Mouse (Mus musculus) layer of hippocampus, adult 9-10 months (tissue): ENCODE data around the gene Heatr3.
"Not testable (repeated sequence)": the region's sequence is repeated elsewhere in the genome, so short reads cannot be mapped to it uniquely, and the experiment has no call there.

Experiments
- DNase-seq: peaks from one replicate; pipeline ENCODE4 v3.0.0; 2022; ENCODE audit warnings: low spot score

Heatr3 gene

GRCm38 (mm10) chr8:88197328-88197727 lies 59.7 kb downstream of the Heatr3 start:
- no peak for DNase-seq

- no peak for DNase-seq
Observed at GRCm38 (mm10) chr8:88198551-88198944, 60.9 kb downstream of the Heatr3 start.

- DNase-seq = peak; percentile 75
Observed at GRCm38 (mm10) chr8:88198945-88199571, 61.4 kb downstream of the Heatr3 start, which contains the start of gene Tent4b. TSS of gene Tent4b (plus strand) at chr8:88199213.

GRCm38 (mm10) chr8:88199700-88200601 lies 62.3 kb downstream of the Heatr3 start:
- no peak for DNase-seq

- DNase-seq = no peak
Observed at GRCm38 (mm10) chr8:88200724-88201495, 63.3 kb downstream of the Heatr3 start.

GRCm38 (mm10) chr8:88201641-88202040 lies 64.0 kb downstream of the Heatr3 start:
- DNase-seq = no peak

GRCm38 (mm10) chr8:88206016-88206415 lies 68.4 kb downstream of the Heatr3 start:
- no peak for DNase-seq

- no peak for DNase-seq
Observed at GRCm38 (mm10) chr8:88207121-88207821, 69.6 kb downstream of the Heatr3 start.

- not testable (repeated sequence) for DNase-seq
Observed at GRCm38 (mm10) chr8:88209930-88210827, 72.5 kb downstream of the Heatr3 start.

GRCm38 (mm10) chr8:88221353-88221752 lies 83.7 kb downstream of the Heatr3 start:
- DNase-seq = no peak
